ENCODE assay signal across 8 mouse cellular contexts in genomic region chr5:123662059-123662458, GRCm38 (mm10). TPM values are rescaled to one million over a fixed set of nuclear protein-coding genes. Genes with fewer than 3 reads are reported as not detected.
A peak's percentile ranks its signal among the peaks of the same experiment; 100 is the strongest.
DNase-seq lines count a peak whose midpoint lies in the region; ATAC-seq and TF ChIP-seq lines count a peak whose summit lies in the region.

No protein-coding gene starts in this region.

- H3K4me3 ChIP-seq in brown adipose tissue, adult 24 weeks (ENCODE audit: insufficient read depth, low read depth, low read length) = peak overlapping the region; percentile 47
- no peak overlapping the region for H3K4me3 ChIP-seq in intestine, embryonic 14.5 days (ENCODE audit: low read depth, low read length)
- H3K4me3 ChIP-seq in lung, postnatal 0 days (ENCODE audit: low read depth, low read length) = no peak overlapping the region
- H3K4me3 ChIP-seq in forebrain, embryonic 13.5 days = no peak overlapping the region

- no peaks in the 10 kb centered on the region for H3K9me3 ChIP-seq in intestine, embryonic 14.5 days (ENCODE audit: control insufficient read depth, low read length)
- no peaks in the 10 kb centered on the region for H3K9me3 ChIP-seq in lung, postnatal 0 days (ENCODE audit: low read length)
- H3K9me3 ChIP-seq in forebrain, embryonic 13.5 days (replicated peaks) = no peaks in the 10 kb centered on the region

- H3K4me2 ChIP-seq in intestine, embryonic 14.5 days (ENCODE audit: low read length) = 0 out of 2 replicates have a peak overlapping the region, but pooled peaks have one; percentile 1
- H3K4me2 ChIP-seq in lung, postnatal 0 days (replicated peaks; ENCODE audit: low read depth, low read length) = no peak overlapping the region
- H3K4me2 ChIP-seq in forebrain, embryonic 13.5 days = no peak overlapping the region

- no peaks in the 10 kb centered on the region for H3K27me3 ChIP-seq in intestine, embryonic 14.5 days (replicated peaks; ENCODE audit: control insufficient read depth, insufficient read depth, low read length)
- no peaks in the 10 kb centered on the region for H3K27me3 ChIP-seq in lung, postnatal 0 days (replicated peaks; ENCODE audit: insufficient read depth, low read length)
- H3K27me3 ChIP-seq in forebrain, embryonic 13.5 days = no peaks in the 10 kb centered on the region

- TF ChIP-seq EP300 in lung, postnatal 0 days (IDR thresholded peaks at IDR 0.05) = peak; percentile 80; the same call in 1 of the 2 replicates

- no peak for TF ChIP-seq CTCF in lung, postnatal 0 days (IDR thresholded peaks at IDR 0.05)

- no peaks in the 10 kb centered on the region for H3K36me3 ChIP-seq in intestine, embryonic 14.5 days (ENCODE audit: control insufficient read depth, insufficient read depth, low read length)
- H3K36me3 ChIP-seq in lung, postnatal 0 days (ENCODE audit: insufficient read depth, low read length) = no peaks in the 10 kb centered on the region
- H3K36me3 ChIP-seq in forebrain, embryonic 13.5 days (ENCODE audit: poor library complexity, severe bottlenecking) = no peaks in the 10 kb centered on the region

- peak; percentile 43 for DNase-seq in adrenal gland, postnatal 10 days
- DNase-seq in adrenal gland, adult 8-10 months = no peak
- no peak for DNase-seq in intestine, embryonic 14.5 days (ENCODE audit: low spot score)
- peak; percentile 89 for DNase-seq in lung, postnatal 0 days (ENCODE audit: low spot score)
- no peak for DNase-seq in Muller cell, postnatal 12 days (ENCODE audit: inconsistent ontology term)
- no peak for DNase-seq in urinary bladder, postnatal 4 days (ENCODE audit: low spot score in 2 of 2)

- peak overlapping the region; percentile 100 for H3K27ac ChIP-seq in brown adipose tissue, adult 24 weeks (replicated peaks; ENCODE audit: low read depth, low read length)
- H3K27ac ChIP-seq in intestine, embryonic 14.5 days (ENCODE audit: low read depth) = peak overlapping the region; percentile 39
- H3K27ac ChIP-seq in lung, postnatal 0 days (ENCODE audit: low read length) = peak overlapping the region; percentile 81
- H3K27ac ChIP-seq in forebrain, embryonic 13.5 days = no peak overlapping the region

- ATAC-seq in intestine, embryonic 14.5 days (replicated peaks; ENCODE audit: low FRiP score, low TSS enrichment, low read depth) = no peak
- ATAC-seq in lung, postnatal 0 days = peak; percentile 76
- ATAC-seq in forebrain, embryonic 13.5 days = no peak

- 19% methylated on average over 9 of the region's 9 CpGs for WGBS in intestine, embryonic 14.5 days
- 11% methylated on average over 9 of the region's 9 CpGs for WGBS in lung, postnatal 0 days
- 80% methylated on average over 9 of the region's 9 CpGs for WGBS in forebrain, embryonic 13.5 days

- H3K9ac ChIP-seq in intestine, embryonic 14.5 days (ENCODE audit: low read length) = no peak overlapping the region
- no peak overlapping the region for H3K9ac ChIP-seq in lung, postnatal 0 days (replicated peaks; ENCODE audit: low read depth)
- H3K9ac ChIP-seq in forebrain, embryonic 13.5 days = no peak overlapping the region

- peaks cover 17% of the 10 kb centered on the region for H3K4me1 ChIP-seq in brown adipose tissue, adult 24 weeks (ENCODE audit: control insufficient read depth, insufficient read depth, insufficient read length, low read length)
- H3K4me1 ChIP-seq in intestine, embryonic 14.5 days (replicated peaks; ENCODE audit: control insufficient read depth, insufficient read depth, low read length) = peaks cover 11% of the 10 kb centered on the region; the same call in 1 of the 2 replicates
- H3K4me1 ChIP-seq in lung, postnatal 0 days (ENCODE audit: insufficient read depth, low read depth, low read length) = peaks cover 16% of the 10 kb centered on the region; the same call in 1 of the 2 replicates
- H3K4me1 ChIP-seq in forebrain, embryonic 13.5 days = peaks cover 8% of the 10 kb centered on the region; the same call in 1 of the 2 replicates

RNA-seq across cellular contexts. Expression of gene Clip1, which starts 22.4 kb away (rescaled TPM):
- total RNA-seq in adrenal gland, postnatal 10 days (2021) = 10 to 100 TPM; 45.8 to 60.2 TPM
- total RNA-seq in adrenal gland, adult 8-10 months (2022) = 100 to 1,000 TPM in 2 of 4 experiments, 10 to 100 TPM in 2; 77.6 to 145 (median 103) TPM
- 38.1 and 45.0 TPM in 2 replicates for polyA plus RNA-seq in brown adipose tissue, adult 24 weeks (2012; ENCODE audit: insufficient read depth, insufficient read length, missing spikeins)
- 30.1 and 32.6 TPM in 2 replicates for polyA plus RNA-seq in intestine, embryonic 14.5 days (2014; fragmentation: Nextera tagmentation; extraction: Ambion mirVana)
- 38.0 and 43.7 TPM in 2 replicates for polyA plus RNA-seq in lung, postnatal 0 days (2015; fragmentation: Nextera tagmentation; extraction: Ambion mirVana)
- polyA plus RNA-seq in forebrain, embryonic 13.5 days (2015; fragmentation: Nextera tagmentation; extraction: Ambion mirVana) = 65.5 and 78.3 TPM in 2 replicates

RNA-seq across cellular contexts. Expression of gene Zcchc8, which starts 58.8 kb away (rescaled TPM):
- total RNA-seq in adrenal gland, postnatal 10 days (2021) = 10 to 100 TPM; 39.7 to 54.2 TPM
- 10 to 100 TPM; 42.1 to 54.0 (median 45.7) TPM for total RNA-seq in adrenal gland, adult 8-10 months (2022)
- 17.6 and 22.1 TPM in 2 replicates for polyA plus RNA-seq in brown adipose tissue, adult 24 weeks (2012; ENCODE audit: insufficient read depth, insufficient read length, missing spikeins)
- polyA plus RNA-seq in intestine, embryonic 14.5 days (2014; fragmentation: Nextera tagmentation; extraction: Ambion mirVana) = 74.3 and 83.2 TPM in 2 replicates
- polyA plus RNA-seq in lung, postnatal 0 days (2015; fragmentation: Nextera tagmentation; extraction: Ambion mirVana) = 31.6 and 37.7 TPM in 2 replicates
- polyA plus RNA-seq in forebrain, embryonic 13.5 days (2015; fragmentation: Nextera tagmentation; extraction: Ambion mirVana) = 85.1 and 97.4 TPM in 2 replicates

Comparison
In these comparisons a context has a peak if more than half of its experiments do, and no peak if none do; other contexts are left out.
1. DNase-seq: peak in adrenal gland, postnatal 10 days (single experiment) and lung, postnatal 0 days (single experiment); none in adrenal gland, adult 8-10 months (single experiment), intestine, embryonic 14.5 days (single experiment), Muller cell, postnatal 12 days (single experiment) and urinary bladder, postnatal 4 days (0 of 2).